Mouse (Mus musculus) embryonic fibroblast, embryonic 13.5 days (primary cell): ENCODE measurements around the gene Trim17. TPM values are rescaled to one million over a fixed set of nuclear protein-coding genes. Genes with fewer than 3 reads are reported as not detected.
A peak's percentile ranks its signal among the peaks of the same experiment; 100 is the strongest.

Experiments
- H3K27ac ChIP-seq: 2 replicates; pipeline ENCODE4 v1.5.1; 2012; ENCODE audit warnings: low read length, control low read depth, inconsistent platforms; ENCODE audit not compliant: insufficient read depth
- H3K4me1 ChIP-seq: 2 replicates; pipeline ENCODE4 v1.6.1; 2011; ENCODE audit warnings: low read length; ENCODE audit not compliant: control insufficient read depth, insufficient read depth
- H3K4me3 ChIP-seq: 2 replicates; pipeline ENCODE4 v1.5.1; 2011; ENCODE audit warnings: mild to moderate bottlenecking, control low read depth, low read length; ENCODE audit not compliant: insufficient read depth
- CTCF ChIP-seq: IDR thresholded peaks from 2 replicates; pipeline ENCODE4 v1.5.1; 2011; ENCODE audit warnings: mild to moderate bottlenecking, control low read depth, low read length, moderate library complexity, borderline replicate concordance; ENCODE audit not compliant: insufficient read depth
- POLR2A ChIP-seq: IDR thresholded peaks from 2 replicates; pipeline ENCODE4 v1.6.1; 2011; ENCODE audit warnings: low read depth, mild to moderate bottlenecking, control low read depth, low read length, moderate library complexity
- polyA plus RNA-seq: library from polyadenylated mRNA; stranded (reverse); fragments of >200 nt; gene quantifications from 2 replicates; pipeline ENCODE4 v1.2.4, GENCODE M21; 2011; ENCODE audit warnings: low read depth; ENCODE audit not compliant: missing spikeins, insufficient read length

Gene Trim17
- polyA plus RNA-seq, 1 experiment: not detected

DNA sequence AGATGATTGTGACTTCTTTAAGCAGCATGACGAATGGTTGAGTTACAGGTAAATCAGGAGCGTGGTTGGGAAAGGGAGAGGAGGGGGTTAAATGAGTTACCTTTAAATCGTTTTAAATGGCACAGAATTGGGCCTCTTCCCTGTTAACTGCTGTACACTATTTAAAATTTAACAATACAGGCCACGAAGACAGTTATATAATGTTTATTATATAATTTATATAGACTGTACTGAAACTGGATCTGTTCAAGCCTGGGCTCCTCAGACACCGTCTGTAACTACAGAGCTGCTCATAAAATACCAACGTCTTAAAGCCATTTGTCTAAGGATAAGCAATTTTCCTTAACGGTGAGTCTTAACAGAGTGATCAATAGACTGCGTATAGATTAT is 1.4 kb downstream of the Trim17 start:
- Histone ChIP-seq H3K4me1 (0 out of 2 replicates have a peak, but pooled peaks cover 6% of the 10 kb centered on the region), H3K27ac (peak overlapping the region; percentile 82), H3K4me3 (peak overlapping the region; percentile 91)
- no peak; the same call in 1 of the 2 replicates for TF ChIP-seq POLR2A
- no peak for TF ChIP-seq CTCF

DNA sequence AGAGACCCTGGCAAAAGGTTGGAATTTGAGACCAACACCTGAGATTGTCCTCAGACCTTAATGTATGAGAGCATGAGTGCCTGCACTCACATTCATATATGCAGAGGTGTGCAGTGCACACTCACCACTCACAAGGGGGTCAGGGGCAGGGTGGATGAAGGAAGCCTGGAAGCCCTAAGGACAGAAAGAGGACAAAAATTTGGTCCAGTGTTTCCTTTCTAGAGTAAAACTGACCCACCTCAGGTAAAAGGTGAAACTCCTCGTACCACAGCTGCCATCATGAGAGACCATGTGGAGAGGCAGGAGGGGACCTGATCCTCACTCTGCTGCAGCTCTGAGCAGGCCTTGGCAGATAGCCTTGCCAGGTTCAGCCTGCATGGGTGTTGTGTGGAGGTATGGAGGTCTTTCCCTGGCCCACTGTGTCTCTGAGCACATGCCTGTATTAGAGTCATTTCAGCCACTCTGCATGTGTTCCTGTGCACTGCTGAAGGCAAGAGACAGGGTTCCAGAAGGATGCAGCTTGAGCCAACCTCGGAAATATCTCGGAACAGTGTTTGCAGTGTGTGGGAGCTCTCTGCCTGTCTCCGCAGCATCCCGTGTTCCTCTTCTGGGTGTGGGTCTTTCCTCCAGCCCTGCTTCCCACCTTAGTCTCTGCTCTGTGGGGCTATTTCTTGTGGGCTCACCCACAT is 2.9 kb downstream of the Trim17 start:
- Histone ChIP-seq H3K4me1 (0 out of 2 replicates have a peak, but pooled peaks cover 6% of the 10 kb centered on the region), H3K4me3 (peak overlapping the region; percentile 91; the same call in 1 of the 2 replicates), H3K27ac (no peak overlapping the region)
- TF ChIP-seq POLR2A (peak; percentile 8; the same call in 1 of the 2 replicates), CTCF (no peak)

DNA sequence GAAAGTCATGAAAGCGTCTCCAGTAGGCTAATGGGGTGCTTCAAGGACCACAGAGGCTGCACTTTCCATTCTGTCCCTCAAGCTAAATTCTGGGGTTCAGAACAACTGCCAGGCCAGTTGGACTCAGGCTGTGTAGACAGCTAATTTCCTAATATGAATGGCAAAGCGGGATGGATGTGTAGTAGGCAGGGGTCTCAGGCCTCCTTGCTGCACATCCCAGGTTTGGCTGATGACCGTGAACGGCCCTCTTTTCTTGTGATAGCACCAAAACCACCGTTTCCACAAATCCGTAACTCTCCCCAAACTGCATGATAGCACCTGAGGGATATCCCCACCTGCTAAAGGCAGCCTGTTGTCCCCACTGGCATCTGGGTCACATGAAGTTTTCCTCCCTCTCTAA is 4.1 kb downstream of the Trim17 start:
- TF ChIP-seq CTCF (no peak), POLR2A (no peak)
- no peak overlapping the region for H3K27ac ChIP-seq
- 0 out of 2 replicates have a peak, but pooled peaks cover 6% of the 10 kb centered on the region for H3K4me1 ChIP-seq
- H3K4me3 ChIP-seq: no peak overlapping the region

DNA sequence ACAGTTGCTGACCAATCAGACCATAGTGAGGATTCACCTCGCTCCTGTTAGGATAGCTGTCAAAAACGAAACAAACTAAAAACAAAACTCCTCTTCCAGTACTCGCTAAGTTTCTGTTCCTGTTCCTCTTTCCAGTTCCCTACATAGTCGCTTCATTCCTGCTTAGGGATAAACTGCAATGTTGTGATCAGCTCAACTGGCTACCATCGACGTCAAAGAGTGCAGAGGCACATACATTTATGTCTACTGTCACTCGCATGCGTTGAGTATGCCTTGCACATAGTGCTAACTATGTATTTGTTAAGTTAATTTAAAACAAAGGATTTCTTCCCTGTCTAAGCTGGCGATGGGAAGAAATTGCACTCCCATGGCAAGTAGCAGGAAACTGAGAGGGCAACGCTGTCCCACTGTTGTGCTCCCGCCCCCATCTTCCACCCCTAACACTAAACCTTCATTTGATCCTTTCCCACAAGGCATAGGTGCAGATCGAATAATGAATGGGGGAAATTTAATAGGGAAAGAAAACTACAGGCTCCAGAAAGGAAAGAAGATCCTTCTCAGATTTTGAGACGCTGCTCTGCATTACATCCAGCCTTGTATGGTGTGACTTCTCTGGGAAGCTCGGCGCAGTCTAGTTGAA is 4.8 kb downstream of the Trim17 start:
- TF ChIP-seq POLR2A (peak; percentile 35; the same call in 1 of the 2 replicates), CTCF (no peak)
- Histone ChIP-seq H3K4me1 (0 out of 2 replicates have a peak, but pooled peaks cover 6% of the 10 kb centered on the region), H3K27ac (no peak overlapping the region), H3K4me3 (peak overlapping the region; percentile 37; the same call in 1 of the 2 replicates)

DNA sequence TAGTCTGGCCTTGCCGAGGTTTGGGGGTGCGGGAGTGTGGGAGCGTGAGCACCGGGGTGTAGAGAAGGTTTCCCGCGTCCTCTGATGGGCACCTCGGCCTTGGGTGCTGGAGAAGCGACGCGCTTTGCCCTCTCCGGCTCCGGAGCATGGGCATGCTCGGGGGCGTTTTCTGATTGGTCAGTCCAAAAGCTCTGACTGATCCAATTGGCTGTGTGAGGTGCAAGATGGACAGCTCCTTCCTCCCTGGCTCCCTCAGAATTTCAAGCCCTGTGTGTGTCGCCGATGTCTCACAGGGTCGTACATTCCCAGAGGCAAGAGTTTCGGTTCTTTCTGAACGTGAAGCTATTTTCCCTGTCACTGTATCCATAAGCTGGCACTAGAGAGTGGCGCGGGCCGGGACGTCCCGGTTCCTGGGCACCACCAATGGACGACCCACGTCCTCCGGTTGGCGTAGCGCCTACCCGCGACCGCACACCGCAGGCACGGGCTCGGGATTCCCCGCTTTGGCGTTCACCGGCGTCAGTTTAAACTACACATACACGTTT is 5.5 kb downstream of the Trim17 start:
- TF ChIP-seq POLR2A: no peak
- TF ChIP-seq CTCF: 0 out of 2 replicates have a peak, but pooled peaks have one; percentile 16
- Histone ChIP-seq H3K4me1 (0 out of 2 replicates have a peak, but pooled peaks cover 6% of the 10 kb centered on the region), H3K27ac (no peak overlapping the region), H3K4me3 (peak overlapping the region; percentile 37)

DNA sequence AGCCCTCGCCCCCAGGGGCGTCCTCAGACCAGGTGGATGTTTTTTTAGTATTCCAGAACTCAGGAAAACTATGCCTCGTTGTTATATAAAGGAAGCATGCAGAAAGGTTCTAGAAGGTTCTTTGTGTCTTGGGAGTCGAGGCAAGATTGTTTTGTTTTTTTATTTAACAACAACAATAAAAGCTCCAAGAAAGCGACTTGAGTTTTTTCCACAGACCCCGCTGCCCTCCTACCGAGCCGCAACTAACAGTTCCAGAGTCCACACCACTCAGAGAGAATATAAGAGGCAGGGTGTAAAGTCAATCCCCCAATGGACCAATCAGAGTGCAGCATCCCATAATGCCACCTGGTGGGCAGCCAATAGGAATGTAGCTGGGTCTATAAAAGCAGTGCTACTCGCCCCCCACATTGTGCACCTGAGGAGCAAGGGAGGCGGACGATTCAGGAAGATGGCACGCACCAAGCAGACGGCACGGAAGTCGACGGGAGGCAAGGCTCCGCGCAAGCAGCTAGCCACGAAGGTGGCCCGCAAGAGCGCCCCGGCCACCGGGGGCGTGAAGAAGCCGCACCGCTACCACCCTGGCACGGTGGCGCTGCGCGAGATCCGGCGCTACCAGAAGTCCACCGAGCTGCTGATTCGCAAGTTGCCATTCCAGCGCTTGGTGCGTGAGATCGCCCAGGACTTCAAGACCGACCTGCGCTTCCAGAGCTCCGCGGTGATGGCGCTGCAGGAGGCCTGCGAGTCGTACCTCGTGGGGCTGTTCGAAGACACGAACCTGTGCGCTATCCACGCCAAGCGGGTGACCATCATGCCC is 7.1 kb downstream of the Trim17 start:
- H3K4me3 ChIP-seq: no peak overlapping the region
- TF ChIP-seq POLR2A (no peak), CTCF (no peak)

DNA sequence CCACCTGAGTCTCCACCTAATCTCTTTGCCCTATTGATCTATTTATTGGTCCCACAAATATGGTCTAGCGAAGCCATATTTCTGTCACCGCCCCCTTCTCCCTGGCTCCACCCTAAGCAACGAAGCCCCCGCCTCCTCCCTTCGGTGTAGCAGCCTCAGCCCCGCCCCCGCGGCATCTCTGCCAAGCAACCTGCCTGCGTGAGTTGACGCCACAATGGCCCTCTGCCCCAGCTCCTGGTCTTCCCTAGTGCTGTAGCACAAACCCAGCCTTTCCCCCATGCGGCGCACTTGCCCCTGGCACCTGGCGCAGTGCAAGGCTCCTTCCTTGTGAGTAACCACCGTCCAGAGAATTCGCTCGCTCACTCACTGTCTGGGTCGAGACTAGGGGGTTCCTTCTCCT is 9.1 kb downstream of the Trim17 start:
- H3K4me3 ChIP-seq: no peak overlapping the region
- H3K4me1 ChIP-seq: 0 out of 2 replicates have a peak, but pooled peaks cover 4% of the 10 kb centered on the region
- TF ChIP-seq POLR2A (no peak), CTCF (no peak)
- H3K27ac ChIP-seq: no peak overlapping the region

More for the DNA sequence above, 7.1 kb downstream of the Trim17 start:
- H3K27ac ChIP-seq: no peak overlapping the region
- H3K4me1 ChIP-seq: 0 out of 2 replicates have a peak, but pooled peaks cover 6% of the 10 kb centered on the region

DNA sequence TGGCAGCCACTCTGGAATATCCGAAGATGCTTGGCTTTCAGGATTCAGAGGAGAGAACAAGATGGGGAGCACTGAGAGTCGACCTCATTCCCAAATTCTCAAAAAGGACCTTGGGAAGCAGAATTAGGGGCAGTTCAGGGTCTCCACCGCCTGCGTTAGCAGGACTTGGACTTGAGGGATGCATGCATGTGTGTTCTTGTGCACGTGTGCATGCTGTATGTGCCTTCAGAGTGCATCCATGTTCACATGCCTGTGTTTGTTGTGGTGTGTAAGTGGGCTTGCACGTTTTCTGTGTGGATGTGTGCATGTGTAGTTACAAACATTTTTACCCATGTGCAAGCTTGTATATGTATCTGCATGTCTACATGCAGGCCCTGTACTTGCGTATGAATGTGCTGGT is 9.7 kb downstream of the Trim17 start:
- Histone ChIP-seq H3K4me3 (no peak overlapping the region), H3K27ac (no peak overlapping the region), H3K4me1 (0 out of 2 replicates have a peak, but pooled peaks cover 3% of the 10 kb centered on the region)
- TF ChIP-seq CTCF (no peak), POLR2A (no peak)
